Mouse (Mus musculus): ENCODE data around the gene Ube4b. TPM values are rescaled to one million over a fixed set of nuclear protein-coding genes. Genes with fewer than 3 reads are reported as not detected.
A peak's percentile ranks its signal among the peaks of the same experiment; 100 is the strongest.

Gene Ube4b
- polyA plus RNA-seq, 1 experiment: 95.4 TPM

GRCm38 (mm10) chr4:149344311-149344710 is 82.2 kb downstream of the Ube4b start:
- DNase-seq (ENCODE audit: extremely low spot score in 1 of 2, low spot score in 1 of 2): peak in 1 of 2 experiments; percentile 27

- DNase-seq (ENCODE audit: extremely low spot score in 1 of 2, low spot score in 1 of 2): no peak
Observed at GRCm38 (mm10) chr4:149340680-149341079, 85.9 kb downstream of the Ube4b start.

- no peak for DNase-seq (ENCODE audit: extremely low spot score in 1 of 2, low spot score in 1 of 2)
Observed at GRCm38 (mm10) chr4:149339426-149340214, 86.9 kb downstream of the Ube4b start.

DNA sequence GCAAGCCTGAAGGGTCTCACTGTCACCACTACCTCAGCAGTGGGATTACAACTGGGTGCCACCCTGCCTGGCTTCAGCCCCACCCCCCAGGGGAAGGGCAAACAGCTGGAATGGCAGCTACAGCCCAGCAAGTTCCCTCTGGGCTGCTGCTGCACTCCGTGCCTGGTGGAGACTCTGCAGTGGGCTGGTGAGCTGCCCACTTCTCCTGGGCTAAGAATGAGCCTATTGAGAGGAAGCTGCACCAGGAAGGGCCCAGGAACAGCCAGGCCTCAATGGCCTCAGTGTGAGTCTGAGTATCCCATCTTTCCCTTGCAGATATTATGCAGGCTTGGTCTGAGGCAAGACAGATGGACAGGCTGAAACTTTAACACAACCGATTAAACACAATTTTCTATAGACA is 88.4 kb downstream of the Ube4b start:
- DNase-seq (ENCODE audit: extremely low spot score in 1 of 2, low spot score in 1 of 2): peak in 1 of 2 experiments; percentile 35

- DNase-seq (ENCODE audit: extremely low spot score in 1 of 2, low spot score in 1 of 2): no peak
Observed at GRCm38 (mm10) chr4:149337353-149337752, 89.2 kb downstream of the Ube4b start.

GRCm38 (mm10) chr4:149336302-149336701 is 90.2 kb downstream of the Ube4b start:
- no peak for DNase-seq (ENCODE audit: extremely low spot score in 1 of 2, low spot score in 1 of 2)

DNA sequence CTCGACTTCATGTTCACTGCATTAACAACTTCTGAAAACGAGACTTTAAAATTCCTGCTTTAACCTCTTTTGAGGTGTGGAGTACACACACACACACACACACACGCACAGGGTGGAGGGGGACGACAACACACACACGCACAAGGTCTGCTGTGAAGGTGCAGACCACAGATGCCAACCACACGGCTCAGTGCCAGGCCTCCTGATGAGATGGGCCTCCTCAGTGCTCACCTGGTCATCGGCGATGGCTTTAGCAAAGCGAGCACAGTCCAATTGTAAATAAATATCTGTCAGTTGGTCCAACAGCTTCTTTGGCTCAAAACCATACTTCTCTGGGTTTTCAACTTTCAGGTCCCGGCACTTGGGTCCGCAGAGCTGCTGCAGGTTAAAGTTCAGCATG is 91.7 kb downstream of the Ube4b start:
- DNase-seq (ENCODE audit: extremely low spot score in 1 of 2, low spot score in 1 of 2): no peak

GRCm38 (mm10) chr4:149332726-149333125 is 93.8 kb downstream of the Ube4b start:
- no peak for DNase-seq (ENCODE audit: extremely low spot score in 1 of 2, low spot score in 1 of 2)

- DNase-seq (ENCODE audit: extremely low spot score in 1 of 2, low spot score in 1 of 2): no peak
Observed at GRCm38 (mm10) chr4:149330495-149330894, 96.1 kb downstream of the Ube4b start.

DNA sequence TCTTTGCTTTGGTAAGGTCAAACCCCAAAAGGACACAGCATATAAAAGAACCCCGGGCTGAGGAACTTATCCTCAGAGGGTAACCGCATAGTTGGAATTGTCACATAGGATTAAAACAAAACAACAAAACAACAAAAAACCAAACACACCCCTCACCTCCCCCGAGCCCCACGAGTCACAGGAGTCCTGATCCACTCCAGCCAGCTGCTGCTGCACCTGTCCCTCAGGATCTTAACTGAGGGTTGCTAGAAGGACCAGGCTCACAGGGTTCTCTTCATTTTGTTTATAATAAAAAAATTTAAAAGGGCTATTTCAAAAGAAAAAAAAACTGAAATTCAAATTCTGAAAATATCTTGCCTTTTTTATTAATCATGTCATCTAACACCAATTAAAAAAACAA is 97.8 kb downstream of the Ube4b start:
- no peak for DNase-seq (ENCODE audit: extremely low spot score in 1 of 2, low spot score in 1 of 2)

DNA sequence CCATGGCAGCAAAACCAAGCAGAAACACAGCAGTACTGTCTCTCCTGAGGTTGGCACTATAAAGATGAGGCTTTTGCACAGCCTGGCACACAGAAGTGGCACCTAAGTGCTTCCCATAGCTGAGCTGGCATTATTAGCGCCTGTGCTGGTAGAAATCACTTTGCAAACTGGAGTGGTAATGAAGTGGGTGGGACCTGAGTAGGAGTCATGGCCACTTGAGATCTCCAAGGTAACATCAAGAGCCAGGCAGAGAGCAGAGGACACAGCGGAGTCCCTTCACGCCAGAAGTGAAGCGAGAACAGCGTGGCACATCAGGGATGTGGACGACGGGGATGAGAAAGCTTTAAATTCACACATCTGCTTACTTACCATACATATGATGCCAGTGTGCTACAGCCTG is 99.3 kb downstream of the Ube4b start:
- DNase-seq (ENCODE audit: extremely low spot score in 1 of 2, low spot score in 1 of 2): no peak

GRCm38 (mm10) chr4:149325411-149326162 is 101.0 kb downstream of the Ube4b start:
- DNase-seq (ENCODE audit: extremely low spot score in 1 of 2, low spot score in 1 of 2): no peak

- no peak for DNase-seq (ENCODE audit: extremely low spot score in 1 of 2, low spot score in 1 of 2)
Observed at GRCm38 (mm10) chr4:149323730-149324129, 102.8 kb downstream of the Ube4b start.

DNA sequence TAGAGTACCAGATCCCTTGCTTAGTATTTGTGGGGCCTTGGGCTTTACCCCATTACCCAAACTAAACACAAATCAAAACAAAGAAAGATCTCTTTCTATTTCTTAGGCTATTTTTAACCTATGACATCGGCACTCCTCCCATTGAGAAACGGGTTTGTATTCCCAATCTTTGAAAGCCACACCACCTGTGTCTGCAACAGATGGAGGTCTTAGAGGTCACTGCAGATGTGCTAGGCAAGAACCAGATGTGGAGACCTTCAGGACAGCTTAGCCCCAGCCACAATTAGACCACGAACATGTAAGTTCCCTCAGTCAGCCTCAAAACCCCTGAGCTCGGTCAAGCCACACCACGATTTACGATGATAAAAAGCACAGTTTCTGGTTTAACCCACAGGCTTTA is 103.8 kb downstream of the Ube4b start:
- DNase-seq (ENCODE audit: extremely low spot score in 1 of 2, low spot score in 1 of 2): no peak

DNA sequence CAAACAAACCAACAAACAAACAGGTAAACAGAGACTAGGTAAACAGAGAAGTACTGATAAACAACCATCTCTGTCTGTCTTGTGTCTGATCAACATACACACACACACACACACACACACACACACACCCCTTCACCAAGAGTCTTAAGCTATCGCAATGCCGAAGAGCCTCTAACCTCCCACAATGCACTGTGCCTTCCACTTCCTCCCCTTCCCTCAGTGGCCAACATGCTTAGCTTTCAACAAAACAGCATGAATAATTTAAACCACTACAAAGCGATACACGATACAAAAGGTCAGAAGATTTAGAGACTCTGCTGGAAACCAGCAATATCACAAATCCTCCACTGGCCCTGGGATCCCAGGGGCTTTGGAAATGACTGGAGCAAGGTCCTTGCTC is 104.3 kb downstream of the Ube4b start:
- no peak for DNase-seq (ENCODE audit: extremely low spot score in 1 of 2, low spot score in 1 of 2)

DNA sequence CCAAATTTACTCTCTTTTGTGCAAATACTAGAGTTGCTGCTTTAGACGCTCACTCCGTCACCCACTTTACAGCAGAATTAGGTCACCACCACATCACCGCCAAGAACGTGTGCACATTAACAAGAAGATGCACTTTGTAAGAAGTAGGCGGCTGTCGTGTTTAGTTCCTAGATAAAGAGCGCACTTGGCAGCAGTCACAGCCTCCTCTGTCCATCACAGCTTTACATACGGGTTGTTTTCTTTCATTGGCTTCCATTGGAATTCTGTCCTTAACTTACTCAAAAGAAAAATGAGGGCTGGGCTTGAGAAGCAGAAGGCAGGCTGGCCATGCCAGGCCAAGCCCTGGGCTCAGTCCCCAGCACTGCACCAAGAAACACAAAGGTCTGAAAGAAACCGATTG is 107.5 kb downstream of the Ube4b start:
- peak in 1 of 2 experiments; percentile 54 for DNase-seq (ENCODE audit: extremely low spot score in 1 of 2, low spot score in 1 of 2)

- no peak for DNase-seq (ENCODE audit: extremely low spot score in 1 of 2, low spot score in 1 of 2)
Observed at GRCm38 (mm10) chr4:149317387-149317786, 109.2 kb downstream of the Ube4b start.

DNA sequence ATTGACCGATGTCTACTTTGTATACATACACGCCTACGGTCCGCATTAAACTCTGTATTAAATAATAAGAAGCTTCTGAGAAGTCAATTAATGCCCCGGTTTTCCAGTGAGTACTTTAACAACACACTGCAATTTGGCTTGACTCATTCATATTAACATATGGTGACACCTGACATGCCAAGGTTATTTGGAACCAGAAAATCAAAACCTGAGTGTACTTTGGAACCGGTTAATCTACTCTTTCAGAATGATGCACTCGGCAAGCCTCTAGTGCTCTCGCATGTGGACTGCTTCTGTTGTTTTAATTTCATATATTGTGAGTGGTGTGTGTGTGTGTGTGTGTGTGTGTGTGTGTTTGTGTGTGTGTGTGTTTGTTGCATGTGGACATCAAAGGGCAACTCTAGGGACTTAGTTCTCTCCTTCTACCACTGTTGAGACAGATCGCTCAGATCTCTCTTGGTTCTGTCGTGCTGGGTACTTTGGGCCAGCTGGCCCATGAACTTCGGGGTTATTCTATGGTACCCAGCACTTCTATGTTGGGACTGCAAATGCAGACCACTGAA is 112.2 kb downstream of the Ube4b start:
- no peak for DNase-seq (ENCODE audit: extremely low spot score in 1 of 2, low spot score in 1 of 2)

DNA sequence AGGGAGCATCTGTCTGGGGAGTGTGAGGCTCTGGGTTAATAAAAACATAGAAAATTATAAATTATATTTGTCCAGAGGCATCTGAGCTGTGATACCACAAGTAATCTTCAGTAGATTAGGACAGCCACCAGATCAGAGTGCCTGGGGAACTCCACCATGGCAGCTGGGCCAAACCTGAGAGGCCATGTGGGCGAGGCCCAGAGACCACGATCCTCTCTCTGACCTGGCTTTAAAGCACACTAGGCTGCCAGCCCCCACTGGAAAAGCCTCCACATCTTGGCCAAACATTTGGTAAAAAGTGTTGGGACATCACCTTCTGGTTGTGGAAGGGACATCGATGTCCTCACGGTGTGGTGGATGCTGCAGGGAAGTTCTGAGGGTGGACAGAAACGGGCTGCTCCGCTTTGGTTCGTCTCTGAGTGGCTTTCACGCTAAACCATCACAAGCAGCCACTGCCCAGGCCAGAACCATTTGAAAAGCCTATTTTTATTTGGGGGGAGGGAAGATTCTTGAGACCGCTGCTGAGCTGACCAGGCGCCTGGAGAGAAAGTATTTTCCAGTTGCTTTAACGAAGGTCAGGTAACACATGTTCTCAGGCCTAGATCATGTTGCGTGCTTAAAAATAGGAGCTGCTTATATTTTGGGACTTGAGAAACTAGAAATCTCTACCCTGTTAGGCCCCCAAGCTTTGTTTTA is 112.8 kb downstream of the Ube4b start:
- DNase-seq (ENCODE audit: extremely low spot score in 1 of 2, low spot score in 1 of 2): no peak

DNA sequence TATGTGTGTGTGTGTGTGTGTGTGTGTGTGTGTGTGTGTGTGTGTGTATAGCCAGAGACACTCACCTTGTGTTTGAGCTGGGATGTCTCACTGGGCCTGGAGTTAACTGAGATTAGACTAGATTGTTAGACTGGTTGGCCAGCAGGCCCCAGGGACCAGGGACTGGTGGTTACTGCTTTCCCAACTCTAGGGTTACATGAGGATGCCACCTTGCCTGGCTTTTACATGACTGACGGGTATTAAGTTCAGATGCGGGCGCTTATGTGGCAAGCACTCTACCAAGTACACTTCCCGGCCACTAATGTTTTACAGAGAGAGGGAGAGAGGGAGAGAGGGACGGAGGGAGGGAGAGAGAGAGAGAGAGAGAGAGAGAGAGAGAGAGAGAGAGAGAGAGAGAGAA is 114.6 kb downstream of the Ube4b start:
- DNase-seq (ENCODE audit: extremely low spot score in 1 of 2, low spot score in 1 of 2): no peak

DNA sequence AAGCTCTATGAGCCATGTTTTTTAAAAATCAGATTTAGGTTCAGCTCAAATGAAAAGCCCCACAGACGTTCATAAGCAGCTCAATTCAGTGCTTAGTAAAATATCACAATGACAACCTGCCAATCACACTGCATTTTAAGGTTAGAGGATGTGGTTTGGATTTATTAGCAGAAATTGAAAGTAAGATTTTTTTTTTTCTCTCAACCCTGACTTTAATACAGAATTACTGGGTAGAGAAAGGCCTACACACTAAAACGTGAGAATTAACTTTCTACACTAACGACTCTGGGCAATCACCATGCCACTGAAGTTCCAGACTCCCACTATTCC is 118.1 kb downstream of the Ube4b start:
- DNase-seq (ENCODE audit: extremely low spot score in 1 of 2, low spot score in 1 of 2): no peak
